Mouse (Mus musculus): ENCODE data around the gene Cldn24. TPM values are rescaled to one million over a fixed set of nuclear protein-coding genes. Genes with fewer than 3 reads are reported as not detected.

Gene Cldn24
- polyA plus RNA-seq, 1 experiment from 2014 or later: not detected

Other genes starting within 250 kb of the Cldn24 start
- gene Ing2, start 146.6 kb upstream of the Cldn24 start, polyA plus RNA-seq (2015; fragmentation: Nextera tagmentation; extraction: Ambion mirVana): 7.9 and 8.5 TPM in 2 replicates
- 37.2 and 42.3 TPM in 2 replicates for gene Cdkn2aip, start 108.2 kb upstream of the Cldn24 start, polyA plus RNA-seq (2015; fragmentation: Nextera tagmentation; extraction: Ambion mirVana)
- not detected in 2 replicates for gene Cldn22, start 2.3 kb downstream of the Cldn24 start, polyA plus RNA-seq (2015; fragmentation: Nextera tagmentation; extraction: Ambion mirVana)
- gene Wwc2, start 168.8 kb downstream of the Cldn24 start, polyA plus RNA-seq (2015; fragmentation: Nextera tagmentation; extraction: Ambion mirVana): 6.7 and 6.8 TPM in 2 replicates